Mouse (Mus musculus) neural tube, embryonic 11.5 days (tissue): ENCODE results near the gene Sorl1. TPM values are rescaled to one million over a fixed set of nuclear protein-coding genes. Genes with fewer than 3 reads are reported as not detected.
A peak's percentile ranks its signal among the peaks of the same experiment; 100 is the strongest.

ENCODE experiments used
- ATAC-seq: fragments of 200-750 bp; cut with Nextera tagmentation; 2 replicates; pipeline ENCODE4 v1.8.0; 2017; ENCODE audit warnings: moderate number of reproducible peaks, mild to moderate bottlenecking, moderate TSS enrichment, moderate library complexity; ENCODE audit not compliant: insufficient read depth, low FRiP score, low TSS enrichment
- DNase-seq: peaks from one replicate; pipeline ENCODE4 v3.0.0-alpha.2; 2015; ENCODE audit warnings: low spot score
- H3K27ac ChIP-seq: fragments of 300-500 bp; sonication (generic); 2 replicates; pipeline ENCODE4 v1.5.1; 2014; ENCODE audit warnings: low read depth, mild to moderate bottlenecking, low read length
- H3K27me3 ChIP-seq: fragments of 300-500 bp; sonication (generic); 2 replicates; pipeline ENCODE4 v1.6.1; 2014; ENCODE audit warnings: mild to moderate bottlenecking, low read length, mixed read lengths; ENCODE audit not compliant: control insufficient read depth, insufficient read depth
- H3K36me3 ChIP-seq: fragments of 300-500 bp; sonication (generic); 2 replicates; pipeline ENCODE4 v1.6.1; 2014; ENCODE audit warnings: mild to moderate bottlenecking, low read length, moderate library complexity, mixed read lengths; ENCODE audit not compliant: control insufficient read depth, insufficient read depth
- H3K4me1 ChIP-seq: fragments of 300-500 bp; sonication (generic); 2 replicates; pipeline ENCODE4 v1.6.1; 2014; ENCODE audit warnings: low read length, mixed read lengths; ENCODE audit not compliant: control insufficient read depth, insufficient read depth
- H3K4me2 ChIP-seq: fragments of 300-500 bp; sonication (generic); 2 replicates; pipeline ENCODE4 v1.6.1; 2014; ENCODE audit warnings: low read depth, mild to moderate bottlenecking, moderate library complexity
- H3K4me3 ChIP-seq: fragments of 300-500 bp; sonication (generic); 2 replicates; pipeline ENCODE4 v1.5.1; 2014; ENCODE audit warnings: low read depth, low read length
- H3K9ac ChIP-seq: fragments of 300-500 bp; sonication (generic); 2 replicates; pipeline ENCODE4 v1.6.1; 2014; ENCODE audit warnings: mild to moderate bottlenecking, low read length
- H3K9me3 ChIP-seq: fragments of 300-500 bp; sonication (generic); 2 replicates; pipeline ENCODE4 v1.6.1; 2016; ENCODE audit warnings: low read length; ENCODE audit not compliant: control insufficient read depth
- WGBS: fragments of 180-500 bp; shearing (Covaris S2); extraction: QIAGEN DNeasy Blood & Tissue Kit; methylation state at CpG from one replicate; pipeline ENCODE4 v1.1.7; 2014; 5-methylcytosine and 5-hydroxymethylcytosine counted together
- polyA plus RNA-seq: library from polyadenylated mRNA; unstranded; fragments of >200 nt; fragmentation: Nextera tagmentation; extraction: Ambion mirVana; gene quantifications from 2 replicates; pipeline ENCODE4 v1.2.1, GENCODE M21; 2014

Sorl1 gene
- polyA plus RNA-seq, 1 experiment from 2014 or later, result 11.6 TPM

DNA sequence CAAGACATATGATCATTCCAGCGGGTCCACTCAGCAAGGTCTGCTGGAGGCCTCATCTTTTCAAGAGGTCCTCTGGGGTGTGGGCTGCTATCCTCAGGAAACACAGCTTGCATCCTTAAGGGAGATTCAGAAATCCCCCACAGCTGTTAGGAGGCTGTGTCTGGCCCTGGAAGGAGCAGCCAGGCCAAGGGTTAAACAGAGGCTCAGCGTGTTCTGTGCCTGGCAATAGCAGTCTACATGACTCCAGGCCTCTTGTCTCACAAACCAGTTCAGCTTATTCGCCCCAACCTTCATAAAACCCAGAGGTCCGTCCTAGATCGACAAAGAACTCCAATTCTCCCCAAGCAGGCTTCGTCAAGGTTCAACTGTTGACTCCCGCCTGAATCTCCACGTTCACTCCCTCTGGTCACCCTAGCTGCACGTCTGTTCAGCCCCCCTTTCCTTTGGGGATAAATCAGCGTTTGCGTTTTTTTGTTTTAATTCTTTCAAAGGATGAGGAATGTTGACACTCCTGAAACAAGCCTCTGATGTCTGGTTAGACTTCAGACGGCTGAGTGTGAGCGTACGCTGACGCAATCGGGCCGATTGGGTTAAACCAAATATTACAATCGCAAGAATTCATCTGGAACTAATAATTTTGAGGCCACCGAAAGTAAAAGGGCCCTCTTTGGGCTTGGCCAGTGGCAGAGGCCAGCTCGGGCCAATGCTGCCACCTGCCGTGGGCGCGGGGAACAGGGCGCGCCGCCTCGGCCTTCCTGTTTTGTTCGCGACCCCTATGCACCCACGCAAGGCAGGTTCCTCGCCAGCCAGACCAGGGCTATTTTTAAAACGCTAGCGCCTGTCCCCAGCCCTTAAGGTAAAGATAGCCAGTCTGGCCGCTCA, 173.7 kb downstream of the Sorl1 start:
- H3K4me1 ChIP-seq, result peaks cover 23% of the 10 kb centered on the region
- ATAC-seq (peak; percentile 87), DNase-seq (peak; percentile 92)
- H3K27me3 ChIP-seq, result no peaks in the 10 kb centered on the region
- no peaks in the 10 kb centered on the region for H3K36me3 ChIP-seq
- H3K9ac ChIP-seq, result peak overlapping the region; percentile 75
- peak overlapping the region; percentile 58 for H3K4me2 ChIP-seq
- 5% methylated on average over 34 of the region's 34 CpGs for WGBS
- H3K4me3 ChIP-seq, result peak overlapping the region; percentile 29
- H3K9me3 ChIP-seq, result no peaks in the 10 kb centered on the region
- peak overlapping the region; percentile 85 for H3K27ac ChIP-seq

DNA sequence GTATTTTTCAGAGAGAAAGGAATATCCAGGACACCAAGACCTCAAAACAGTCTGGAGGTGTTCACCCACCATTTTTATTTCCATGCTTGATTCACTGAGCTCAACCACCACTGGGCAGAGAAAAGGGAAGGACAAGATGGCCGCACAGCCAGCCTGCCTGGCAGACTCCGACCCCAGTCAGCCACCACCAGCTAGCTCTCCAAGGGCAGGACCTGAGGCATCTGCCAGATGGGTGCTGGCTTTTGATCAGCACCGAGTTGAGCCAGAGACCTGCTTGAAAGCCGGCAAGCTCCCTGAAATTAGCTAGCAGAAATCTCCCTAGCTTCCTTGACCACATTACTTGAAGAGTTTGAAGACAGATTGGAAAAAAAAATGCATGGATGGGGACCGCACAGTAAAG, 174.6 kb downstream of the Sorl1 start:
- H3K4me3 ChIP-seq, result no peak overlapping the region
- H3K9me3 ChIP-seq, result no peaks in the 10 kb centered on the region
- no peaks in the 10 kb centered on the region for H3K27me3 ChIP-seq
- H3K36me3 ChIP-seq, result no peaks in the 10 kb centered on the region
- 68% methylated on average over 5 of the region's 5 CpGs for WGBS
- no peak overlapping the region; the same call in 1 of the 2 replicates for H3K9ac ChIP-seq
- H3K4me2 ChIP-seq, result no peak overlapping the region; the same call in 1 of the 2 replicates
- H3K27ac ChIP-seq, result peak overlapping the region; percentile 85
- peaks cover 23% of the 10 kb centered on the region for H3K4me1 ChIP-seq
- DNase-seq (no peak), ATAC-seq (no peak)

DNA sequence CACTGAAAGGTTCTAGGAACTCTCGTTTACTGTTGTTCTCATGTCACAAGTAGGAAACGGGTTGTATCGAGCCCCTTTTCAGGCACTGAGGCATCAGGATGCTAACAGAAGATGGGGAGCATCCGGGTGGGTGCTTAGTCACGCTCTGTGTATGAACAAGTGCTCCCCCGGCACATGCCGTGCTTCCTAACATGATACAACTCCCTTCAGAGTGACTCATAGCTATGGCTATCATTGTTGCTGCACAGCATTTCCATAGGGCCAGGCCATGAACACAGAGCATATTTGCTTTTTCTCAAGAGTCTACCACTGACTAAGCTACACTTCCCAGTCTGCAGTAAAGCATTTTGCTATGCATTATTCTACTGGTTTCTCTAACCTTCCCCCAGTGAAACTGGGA, 179.1 kb downstream of the Sorl1 start:
- Histone ChIP-seq H3K4me1 (peaks cover 5% of the 10 kb centered on the region), H3K27me3 (no peaks in the 10 kb centered on the region)
- WGBS, result 93% methylated on average over 7 of the region's 7 CpGs

DNA sequence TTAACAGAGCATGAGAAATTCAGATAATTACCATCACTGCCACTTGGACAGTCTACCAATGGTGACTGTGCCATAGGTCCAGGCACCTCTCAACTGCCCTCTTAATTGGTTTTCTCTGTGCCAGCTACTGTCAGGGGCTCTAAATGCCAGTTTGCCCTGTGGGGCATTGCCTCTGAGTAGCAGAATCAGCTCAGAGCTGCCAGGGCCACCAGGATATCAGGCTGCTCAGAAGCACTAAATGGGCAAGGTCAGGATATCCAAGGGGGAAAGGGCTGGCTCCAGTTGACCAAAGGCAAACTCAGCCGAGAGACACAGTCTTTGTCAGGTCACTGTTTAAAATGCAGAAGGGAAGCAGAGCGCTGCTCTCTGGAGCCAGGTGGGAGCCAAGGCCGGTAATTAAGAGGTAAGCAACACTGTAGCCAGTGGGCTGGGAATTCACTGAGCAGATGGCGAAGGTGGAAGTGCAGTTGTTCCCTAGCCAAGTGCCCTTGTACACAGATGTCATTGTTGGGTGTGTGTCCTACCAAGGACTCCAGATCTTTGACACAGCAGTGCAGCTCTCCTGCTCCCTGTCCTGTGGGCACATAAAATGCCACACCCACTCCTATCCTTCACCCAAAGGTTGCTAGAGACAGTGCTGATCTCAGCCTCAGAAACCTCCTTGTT, 181.0 kb downstream of the Sorl1 start:
- DNase-seq (no peak), ATAC-seq (no peak)
- Histone ChIP-seq H3K27me3 (no peaks in the 10 kb centered on the region), H3K4me2 (no peak overlapping the region), H3K4me3 (no peak overlapping the region), H3K9ac (no peak overlapping the region), H3K4me1 (no peaks in the 10 kb centered on the region), H3K36me3 (no peaks in the 10 kb centered on the region), H3K9me3 (no peaks in the 10 kb centered on the region), H3K27ac (no peak overlapping the region)
- WGBS, result 80% methylated on average over 4 of the region's 4 CpGs

More for the DNA sequence above, 179.1 kb downstream of the Sorl1 start:
- Histone ChIP-seq H3K9me3 (no peaks in the 10 kb centered on the region), H3K27ac (no peak overlapping the region), H3K4me2 (no peak overlapping the region), H3K36me3 (no peaks in the 10 kb centered on the region), H3K9ac (no peak overlapping the region), H3K4me3 (no peak overlapping the region)
- ATAC-seq (no peak), DNase-seq (no peak)

DNA sequence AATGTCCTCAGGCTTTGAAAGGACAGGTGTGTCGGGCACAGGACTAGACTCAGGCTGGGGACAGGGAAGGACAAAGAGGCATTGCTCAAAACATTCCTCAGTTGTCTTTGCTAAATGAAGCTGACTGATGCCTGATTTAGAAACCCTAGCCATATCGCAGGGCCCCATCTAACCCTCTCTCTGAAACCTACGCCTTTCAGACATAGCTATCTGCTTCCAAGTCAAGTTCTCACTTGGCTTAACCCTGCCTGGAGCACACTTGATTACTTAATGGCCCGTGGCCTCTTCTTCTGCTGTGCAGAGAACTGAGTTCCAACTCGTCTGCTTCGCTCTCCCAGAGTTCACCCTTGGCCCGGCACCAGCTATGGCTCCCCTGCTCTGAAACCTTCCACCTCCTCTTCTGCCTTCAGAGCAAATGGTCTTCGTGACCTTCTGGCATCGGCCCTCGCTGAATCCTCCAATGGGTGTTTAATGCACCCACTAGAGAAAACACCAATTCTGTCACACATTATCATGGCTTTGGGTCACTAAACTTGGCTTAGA, 183.7 kb downstream of the Sorl1 start:
- WGBS, result 80% methylated on average over 10 of the region's 10 CpGs
- no peak for ATAC-seq
- H3K4me3 ChIP-seq, result no peak overlapping the region

DNA sequence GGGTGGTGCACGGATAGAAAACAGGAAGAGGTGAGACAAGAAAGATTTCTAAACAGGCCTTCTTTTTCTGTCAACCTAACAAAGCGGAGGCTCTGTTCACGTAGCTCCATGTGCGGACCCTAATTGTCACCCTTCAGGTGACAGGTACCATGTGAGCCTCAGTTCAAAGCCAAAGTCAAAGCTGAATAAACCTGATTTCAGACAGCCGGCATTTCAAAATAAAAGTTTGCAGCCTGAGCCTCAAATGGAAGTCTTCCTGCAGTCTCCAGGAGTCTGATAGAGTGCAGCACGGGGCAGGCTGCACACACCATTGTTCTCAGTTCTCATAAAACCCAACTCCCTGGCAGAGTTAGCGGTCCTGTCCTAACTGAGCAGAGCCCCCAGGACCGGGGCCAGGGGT, 185.6 kb downstream of the Sorl1 start:
- H3K36me3 ChIP-seq, result no peaks in the 10 kb centered on the region
- H3K4me1 ChIP-seq, result peaks cover 15% of the 10 kb centered on the region
- H3K27me3 ChIP-seq, result no peaks in the 10 kb centered on the region
- H3K9me3 ChIP-seq, result no peaks in the 10 kb centered on the region
- DNase-seq (no peak), ATAC-seq (no peak)
- WGBS, result 52% methylated on average over 8 of the region's 8 CpGs
- no peak overlapping the region for H3K4me2 ChIP-seq
- H3K4me3 ChIP-seq, result no peak overlapping the region
- no peak overlapping the region for H3K9ac ChIP-seq
- 0 out of 2 replicates have a peak overlapping the region, but pooled peaks have one; percentile 0 for H3K27ac ChIP-seq

More for the DNA sequence above, 183.7 kb downstream of the Sorl1 start:
- Histone ChIP-seq H3K36me3 (no peaks in the 10 kb centered on the region), H3K27ac (no peak overlapping the region), H3K9ac (no peak overlapping the region), H3K9me3 (no peaks in the 10 kb centered on the region), H3K27me3 (no peaks in the 10 kb centered on the region), H3K4me1 (peaks cover 5% of the 10 kb centered on the region), H3K4me2 (no peak overlapping the region)
- no peak for DNase-seq

DNA sequence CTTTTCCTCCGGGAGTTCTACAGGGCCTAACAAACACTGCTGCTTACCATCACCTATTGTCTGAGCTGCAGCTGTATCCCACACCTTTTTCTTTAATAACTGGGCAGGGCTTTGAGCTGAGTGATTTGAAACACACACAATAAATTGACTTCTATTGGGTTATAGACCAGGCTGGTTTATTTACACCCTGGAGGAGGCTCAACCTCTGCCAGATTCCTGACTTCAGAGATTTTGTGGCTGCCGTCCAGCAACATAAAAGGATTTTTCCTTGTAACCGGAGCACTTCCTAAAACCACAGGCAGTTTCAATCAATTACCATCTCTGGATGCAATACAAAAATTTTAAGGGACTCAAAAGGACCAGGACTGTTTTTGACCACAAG, 186.1 kb downstream of the Sorl1 start:
- Histone ChIP-seq H3K27me3 (no peaks in the 10 kb centered on the region), H3K9me3 (no peaks in the 10 kb centered on the region), H3K4me1 (peaks cover 16% of the 10 kb centered on the region), H3K4me2 (no peak overlapping the region), H3K9ac (no peak overlapping the region), H3K36me3 (no peaks in the 10 kb centered on the region), H3K4me3 (no peak overlapping the region), H3K27ac (peak overlapping the region; percentile 54)
- WGBS, result 43% methylated on average over 3 of the region's 3 CpGs
- DNase-seq, result no peak
- ATAC-seq, result no peak

DNA sequence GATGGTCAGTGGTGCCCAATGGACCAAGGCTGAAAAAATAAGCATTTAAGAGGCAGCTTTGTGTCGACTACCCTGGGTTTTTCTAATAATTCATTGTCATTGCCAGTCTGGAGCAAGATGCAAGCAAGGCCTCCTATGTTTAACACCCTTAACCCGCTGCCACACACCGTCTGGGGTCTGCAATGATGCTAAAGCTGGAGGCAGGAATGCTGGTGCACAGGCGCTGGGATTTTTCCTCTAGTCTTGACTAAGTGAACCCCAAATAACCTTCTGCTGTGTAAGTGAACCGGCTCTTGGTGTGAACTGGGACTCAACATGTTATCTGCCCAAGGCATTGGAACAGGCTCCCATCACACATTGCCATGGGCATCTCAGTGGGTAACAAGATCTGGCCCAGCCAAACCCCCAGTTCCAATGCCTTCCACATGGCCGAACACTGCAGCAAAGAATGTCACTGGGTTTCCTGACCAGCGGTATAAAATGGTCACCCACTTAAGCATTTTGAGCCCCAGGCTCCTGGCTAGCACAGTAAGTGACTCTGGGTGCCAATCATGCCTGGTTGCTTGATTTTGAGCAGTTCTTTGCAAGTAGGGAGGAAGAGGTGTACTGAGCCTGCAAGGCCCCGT, 186.6 kb downstream of the Sorl1 start:
- no peaks in the 10 kb centered on the region for H3K36me3 ChIP-seq
- 67% methylated on average over 8 of the region's 8 CpGs for WGBS
- peak overlapping the region; percentile 54 for H3K27ac ChIP-seq
- ATAC-seq (no peak), DNase-seq (no peak)
- no peak overlapping the region for H3K9ac ChIP-seq
- H3K27me3 ChIP-seq, result no peaks in the 10 kb centered on the region
- no peaks in the 10 kb centered on the region for H3K9me3 ChIP-seq
- peaks cover 16% of the 10 kb centered on the region for H3K4me1 ChIP-seq
- H3K4me2 ChIP-seq, result no peak overlapping the region
- no peak overlapping the region for H3K4me3 ChIP-seq
